Mouse (Mus musculus) liver, adult 2 months (tissue): Measurements from ENCODE around the gene Chrna9. TPM values are rescaled to one million over a fixed set of nuclear protein-coding genes. Genes with fewer than 3 reads are reported as not detected.

Experiments used
- DNase-seq: peaks from one replicate; pipeline ENCODE4 v3.0.0-alpha.2; 2011; ENCODE audit warnings: low read depth, low spot score; ENCODE audit errors: extremely low read depth
- H3K27ac ChIP-seq: fragments of 200-500 bp; replicated peaks from 2 replicates; pipeline ENCODE4 v1.5.1; 2012; ENCODE audit warnings: low read depth, mild to moderate bottlenecking, control low read depth, inconsistent platforms, low read length; ENCODE audit not compliant: insufficient read depth
- H3K27me3 ChIP-seq: fragments of 200-500 bp; 2 replicates; pipeline ENCODE4 v1.6.1; 2012; ENCODE audit warnings: mild to moderate bottlenecking, moderate library complexity, low read length, inconsistent platforms; ENCODE audit not compliant: control insufficient read depth, insufficient read depth
- H3K36me3 ChIP-seq: fragments of 200-500 bp; 2 replicates; pipeline ENCODE4 v1.6.1; 2012; ENCODE audit warnings: low read length, inconsistent platforms; ENCODE audit not compliant: control insufficient read depth, insufficient read depth
- H3K4me1 ChIP-seq: fragments of 200-500 bp; 2 replicates; pipeline ENCODE4 v1.6.1; 2011; ENCODE audit warnings: low read length; ENCODE audit not compliant: control insufficient read depth, insufficient read depth
- H3K4me3 ChIP-seq: fragments of 200-500 bp; 2 replicates; pipeline ENCODE4 v1.5.1; 2011; ENCODE audit warnings: low read depth, mild to moderate bottlenecking, control low read depth, low read length, moderate library complexity; ENCODE audit not compliant: insufficient read depth
- H3K79me2 ChIP-seq: fragments of 200-500 bp; 2 replicates; pipeline ENCODE4 v1.6.1; 2012; ENCODE audit warnings: inconsistent platforms, mild to moderate bottlenecking, low read length, moderate library complexity; ENCODE audit not compliant: control insufficient read depth, insufficient read depth
- H3K9ac ChIP-seq: fragments of 200-500 bp; 2 replicates; pipeline ENCODE4 v1.6.1; 2012; ENCODE audit warnings: low read depth, mild to moderate bottlenecking, control low read depth, inconsistent platforms, low read length
- CTCF ChIP-seq: fragments of 200-500 bp; IDR thresholded peaks from 2 replicates; pipeline ENCODE4 v1.5.1; 2011; ENCODE audit warnings: low read depth, low read length, control low read depth
- POLR2A ChIP-seq: fragments of 200-500 bp; IDR thresholded peaks from 2 replicates; pipeline ENCODE4 v1.6.1; 2011; ENCODE audit warnings: low read length, control low read depth; ENCODE audit not compliant: insufficient read depth; ENCODE audit errors: extremely low read depth
- WGBS: fragments of 180-500 bp; shearing (Covaris S2); methylation state at CpG from one replicate; pipeline ENCODE4 v1.1.7; 2018; 5-methylcytosine and 5-hydroxymethylcytosine counted together
- polyA plus RNA-seq: library from polyadenylated mRNA; depleted of rRNA; stranded (reverse); fragments of >200 nt; gene quantifications from 2 replicates; pipeline ENCODE4 v1.2.3, GENCODE M21; 2012
- total RNA-seq: library from RNA; depleted of rRNA; stranded (reverse); fragments of >200 nt; gene quantifications from 2 replicates; pipeline ENCODE4 v1.2.3, GENCODE M21; 2014

The Chrna9 gene
- total and polyA plus RNA-seq, 2 experiments, result not detected

DNA sequence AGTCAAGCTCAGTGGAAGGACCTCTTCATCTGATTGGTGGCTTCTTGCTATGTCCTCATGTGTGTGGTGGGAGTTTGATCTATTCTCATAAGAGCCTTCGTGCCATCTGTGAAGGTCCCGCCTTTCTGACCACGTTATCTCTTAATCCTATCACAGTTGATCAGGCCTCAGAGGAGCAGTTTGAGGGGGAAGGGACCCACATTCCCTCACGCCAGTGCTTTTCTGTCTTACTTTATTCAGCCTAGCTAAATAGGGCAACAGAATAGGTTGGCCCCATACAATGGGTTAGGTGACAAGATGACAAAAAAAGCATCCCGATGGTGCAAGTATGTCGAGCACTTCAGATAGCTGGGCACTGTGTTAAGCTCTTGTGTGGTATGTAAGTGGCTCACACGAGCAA is 39.0 kb upstream of the Chrna9 start:
- no peaks in the 10 kb centered on the region for H3K27me3 ChIP-seq
- H3K4me1 ChIP-seq, result no peaks in the 10 kb centered on the region
- no peak overlapping the region for H3K27ac ChIP-seq
- no peak for TF ChIP-seq POLR2A
- TF ChIP-seq CTCF, result no peak
- H3K79me2 ChIP-seq, result no peaks in the 10 kb centered on the region
- no peak for DNase-seq
- H3K36me3 ChIP-seq, result no peaks in the 10 kb centered on the region
- WGBS, result 91% methylated on average over 7 of the region's 7 CpGs
- H3K9ac ChIP-seq, result no peak overlapping the region
- H3K4me3 ChIP-seq, result no peak overlapping the region

GRCm38 (mm10) chr5:65897731-65898130 is 37.0 kb upstream of the Chrna9 start:
- Histone ChIP-seq H3K79me2 (no peaks in the 10 kb centered on the region), H3K9ac (no peak overlapping the region), H3K36me3 (no peaks in the 10 kb centered on the region), H3K4me3 (no peak overlapping the region), H3K27me3 (no peaks in the 10 kb centered on the region), H3K27ac (no peak overlapping the region), H3K4me1 (no peaks in the 10 kb centered on the region)
- no peak for DNase-seq
- TF ChIP-seq POLR2A, result no peak
- no peak for TF ChIP-seq CTCF
- 94% methylated on average over 2 of the region's 2 CpGs for WGBS

- 85% methylated on average over 3 of the region's 3 CpGs for WGBS
- H3K36me3 ChIP-seq, result no peaks in the 10 kb centered on the region
- H3K4me1 ChIP-seq, result no peaks in the 10 kb centered on the region
Observed at GRCm38 (mm10) chr5:65898683-65899082, 36.0 kb upstream of the Chrna9 start.

DNA sequence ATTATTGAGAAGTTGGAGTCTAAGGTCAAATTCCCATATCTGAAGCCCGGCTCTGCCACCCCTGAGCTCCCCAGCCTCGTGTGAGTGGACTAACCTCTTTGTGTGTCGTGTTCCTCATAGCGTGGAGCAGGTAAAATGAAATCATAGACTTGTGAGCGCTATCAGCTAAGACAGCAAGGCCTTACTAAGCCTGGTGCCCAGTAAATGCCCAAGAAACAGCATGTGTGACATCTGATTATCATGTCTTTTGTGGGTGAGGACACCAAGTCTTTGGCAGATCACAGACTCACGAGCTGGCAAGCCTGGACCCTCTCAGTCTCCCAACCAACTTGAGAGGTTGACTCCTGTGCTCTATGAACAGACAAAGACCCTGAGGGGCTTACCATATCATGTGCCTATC is 34.6 kb upstream of the Chrna9 start:
- WGBS, result 89% methylated on average over 6 of the region's 6 CpGs
- Histone ChIP-seq H3K79me2 (no peaks in the 10 kb centered on the region), H3K4me1 (no peaks in the 10 kb centered on the region), H3K9ac (no peak overlapping the region), H3K4me3 (no peak overlapping the region), H3K27me3 (no peaks in the 10 kb centered on the region), H3K36me3 (no peaks in the 10 kb centered on the region), H3K27ac (no peak overlapping the region)
- no peak for DNase-seq
- TF ChIP-seq CTCF, result no peak
- no peak for TF ChIP-seq POLR2A

More at GRCm38 (mm10) chr5:65898683-65899082, 36.0 kb upstream of the Chrna9 start:
- TF ChIP-seq CTCF (no peak), POLR2A (no peak)
- H3K27me3 ChIP-seq, result no peaks in the 10 kb centered on the region
- no peak overlapping the region for H3K27ac ChIP-seq
- H3K4me3 ChIP-seq, result no peak overlapping the region
- no peak for DNase-seq
- no peak overlapping the region for H3K9ac ChIP-seq
- H3K79me2 ChIP-seq, result no peaks in the 10 kb centered on the region

GRCm38 (mm10) chr5:65900862-65901265 is 33.9 kb upstream of the Chrna9 start:
- H3K4me3 ChIP-seq, result no peak overlapping the region
- H3K4me1 ChIP-seq, result no peaks in the 10 kb centered on the region
- no peak overlapping the region for H3K9ac ChIP-seq
- no peaks in the 10 kb centered on the region for H3K27me3 ChIP-seq
- H3K27ac ChIP-seq, result no peak overlapping the region
- TF ChIP-seq POLR2A (no peak), CTCF (no peak)
- WGBS, result 55% methylated on average over 7 of the region's 7 CpGs
- DNase-seq, result no peak
- no peaks in the 10 kb centered on the region for H3K79me2 ChIP-seq
- no peaks in the 10 kb centered on the region for H3K36me3 ChIP-seq

DNA sequence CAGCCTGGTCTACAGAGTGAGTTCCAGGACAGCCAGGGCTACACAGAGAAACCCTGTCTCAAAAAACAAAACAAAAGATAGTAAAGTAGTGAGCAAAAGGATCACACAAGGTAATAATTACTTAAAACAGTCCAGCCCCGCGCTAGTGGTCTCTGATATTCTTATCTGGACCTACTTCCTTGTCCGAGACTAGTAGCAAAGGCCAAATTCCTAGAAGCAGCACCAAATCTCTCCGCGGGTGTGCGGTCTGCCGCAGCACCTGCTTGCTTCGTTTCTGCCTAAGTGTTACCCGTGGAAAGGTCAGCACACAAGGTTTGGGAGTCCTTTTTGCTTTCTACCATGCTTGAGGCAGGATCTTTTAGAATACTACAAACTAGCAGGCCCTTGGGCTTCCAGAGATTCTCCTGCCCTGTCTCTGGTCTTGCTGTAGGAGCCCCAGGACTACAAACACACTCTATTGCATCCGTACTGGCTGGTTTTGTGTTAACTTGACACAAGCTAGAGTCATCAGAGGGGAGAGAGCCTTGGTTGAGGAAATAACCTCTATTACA is 32.8 kb upstream of the Chrna9 start:
- H3K27ac ChIP-seq, result no peak overlapping the region
- H3K27me3 ChIP-seq, result no peaks in the 10 kb centered on the region
- no peaks in the 10 kb centered on the region for H3K4me1 ChIP-seq
- H3K79me2 ChIP-seq, result no peaks in the 10 kb centered on the region
- no peak for DNase-seq
- 86% methylated on average over 10 of the region's 10 CpGs for WGBS
- no peaks in the 10 kb centered on the region for H3K36me3 ChIP-seq
- H3K4me3 ChIP-seq, result no peak overlapping the region
- H3K9ac ChIP-seq, result no peak overlapping the region
- TF ChIP-seq POLR2A, result no peak
- no peak for TF ChIP-seq CTCF
